Mouse (Mus musculus) neural tube, embryonic 13.5 days (tissue): Measurements from ENCODE around the gene Olfr465-ps1. TPM values are rescaled to one million over a fixed set of nuclear protein-coding genes. Genes with fewer than 3 reads are reported as not detected.

Source experiments
- ATAC-seq: fragments of 200-750 bp; cut with Nextera tagmentation; 2 replicates; pipeline ENCODE4 v1.8.0; 2017; ENCODE audit warnings: low read depth, mild to moderate bottlenecking, moderate TSS enrichment, moderate library complexity
- H3K27ac ChIP-seq: fragments of 300-500 bp; sonication (generic); replicated peaks from 2 replicates; pipeline ENCODE4 v1.5.1; 2015; ENCODE audit warnings: moderate library complexity, mild to moderate bottlenecking, inconsistent platforms
- H3K27me3 ChIP-seq: fragments of 300-500 bp; sonication (generic); 2 replicates; pipeline ENCODE4 v1.6.1; 2015; ENCODE audit warnings: mild to moderate bottlenecking, inconsistent platforms
- H3K36me3 ChIP-seq: fragments of 300-500 bp; sonication (generic); 2 replicates; pipeline ENCODE4 v1.6.1; 2015; ENCODE audit warnings: mild to moderate bottlenecking, inconsistent platforms
- H3K4me1 ChIP-seq: fragments of 300-500 bp; sonication (generic); replicated peaks from 2 replicates; pipeline ENCODE4 v1.6.1; 2015; ENCODE audit warnings: inconsistent platforms
- H3K4me2 ChIP-seq: fragments of 300-500 bp; sonication (generic); 2 replicates; pipeline ENCODE4 v1.6.1; 2015; ENCODE audit warnings: inconsistent platforms, mild to moderate bottlenecking, moderate library complexity
- H3K4me3 ChIP-seq: fragments of 300-500 bp; sonication (generic); 2 replicates; pipeline ENCODE4 v1.5.1; 2015; ENCODE audit warnings: mild to moderate bottlenecking, inconsistent platforms
- H3K9ac ChIP-seq: fragments of 300-500 bp; sonication (generic); 2 replicates; pipeline ENCODE4 v1.6.1; 2015; ENCODE audit warnings: moderate library complexity, mild to moderate bottlenecking, inconsistent platforms
- H3K9me3 ChIP-seq: fragments of 300-500 bp; sonication (generic); 2 replicates; pipeline ENCODE4 v1.6.1; 2016; ENCODE audit warnings: inconsistent platforms
- WGBS: fragments of 180-500 bp; shearing (Covaris S2); methylation state at CpG from one replicate; pipeline ENCODE4 v1.1.7; 2015; 5-methylcytosine and 5-hydroxymethylcytosine counted together
- polyA plus RNA-seq: library from polyadenylated mRNA; unstranded; fragments of >200 nt; fragmentation: Nextera tagmentation; extraction: Ambion mirVana; gene quantifications from 2 replicates; pipeline ENCODE4 v1.2.1, GENCODE M21; 2015

Gene Olfr465-ps1
- polyA plus RNA-seq, 1 experiment from 2014 or later = not detected

- no peak overlapping the region for H3K4me2 ChIP-seq
- H3K27ac ChIP-seq = no peak overlapping the region
- no peaks in the 10 kb centered on the region for H3K27me3 ChIP-seq
- H3K4me3 ChIP-seq = no peak overlapping the region
- H3K4me1 ChIP-seq = no peaks in the 10 kb centered on the region; the same call in 1 of the 2 replicates
- H3K36me3 ChIP-seq = no peaks in the 10 kb centered on the region
- no peaks in the 10 kb centered on the region for H3K9me3 ChIP-seq
- WGBS = 80% methylated on average over 3 of the region's 3 CpGs
- H3K9ac ChIP-seq = no peak overlapping the region
- no peak for ATAC-seq
Measured at GRCm38 (mm10) chr13:65174102-65174501, 36.2 kb downstream of the Olfr465-ps1 start.

DNA sequence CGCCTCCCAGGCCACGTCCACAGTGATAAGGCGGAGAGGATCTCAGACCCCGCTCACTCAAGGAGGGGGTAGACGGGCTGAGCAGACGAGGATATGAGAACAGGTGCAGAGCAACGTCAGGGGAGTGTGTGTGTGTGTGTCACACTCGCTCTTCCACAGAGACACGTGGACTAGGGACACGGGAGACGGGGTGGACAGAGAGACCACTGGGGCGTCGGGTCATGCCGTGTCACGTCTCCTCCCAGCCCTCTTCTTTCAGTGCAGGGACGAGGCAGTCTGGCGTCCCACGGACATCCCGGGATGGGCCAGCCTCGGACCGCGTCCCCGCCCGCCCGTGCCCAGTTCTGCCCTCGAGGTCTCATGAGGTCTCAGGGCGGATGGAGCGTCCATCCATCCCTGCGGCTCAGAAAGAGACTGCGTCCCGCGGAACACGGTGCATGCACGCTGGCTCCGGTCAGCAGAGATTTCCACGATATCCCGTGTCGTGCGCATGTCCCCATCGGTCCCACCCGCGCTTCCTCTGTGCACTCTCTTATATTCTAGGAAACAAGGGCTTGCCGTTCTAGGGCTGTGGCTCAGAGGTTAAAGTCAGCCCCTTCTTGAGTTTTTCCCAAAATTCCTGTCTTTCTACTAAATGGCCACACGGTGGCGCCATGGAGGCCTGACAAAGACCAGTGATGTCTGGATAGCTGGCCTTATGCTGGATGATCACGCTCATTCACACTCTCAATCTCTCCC, 38.0 kb downstream of the Olfr465-ps1 start:
- H3K36me3 ChIP-seq = no peaks in the 10 kb centered on the region

DNA sequence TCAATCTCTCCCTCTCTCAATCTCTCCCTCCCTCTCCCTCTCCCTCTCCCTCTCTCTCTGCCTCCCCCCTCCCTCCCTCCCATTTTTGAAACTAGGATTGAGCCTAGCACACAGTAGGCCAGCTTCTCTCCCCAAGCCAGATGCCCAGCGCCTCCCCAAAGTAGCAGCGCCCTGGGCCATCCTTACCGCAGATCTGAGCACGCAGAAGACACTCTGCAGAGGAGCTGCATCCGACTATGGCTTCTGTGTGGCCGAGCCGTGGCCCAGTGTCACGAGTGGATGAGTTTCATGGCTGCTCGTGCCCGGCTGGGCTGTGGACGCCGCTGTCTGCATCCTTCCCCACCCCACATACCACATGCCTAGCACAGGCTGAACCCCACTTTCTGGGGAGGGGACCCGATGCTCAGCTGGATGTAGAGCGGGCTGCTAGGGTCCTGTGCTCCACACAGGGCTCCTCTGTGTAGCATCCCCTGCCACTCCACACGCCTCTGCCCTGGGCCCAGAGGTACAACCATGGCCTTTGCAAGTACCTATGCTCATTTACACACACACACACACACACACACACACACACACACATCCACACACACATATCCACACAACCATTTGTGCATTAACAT, 38.7 kb downstream of the Olfr465-ps1 start:
- H3K4me2 ChIP-seq = no peak overlapping the region
- WGBS = 62% methylated on average over 15 of the region's 15 CpGs
- no peak overlapping the region for H3K27ac ChIP-seq

More for the DNA sequence above, 38.0 kb downstream of the Olfr465-ps1 start:
- peak; percentile 86 for ATAC-seq
- Histone ChIP-seq H3K9ac (peak overlapping the region; percentile 67), H3K27ac (no peak overlapping the region), H3K4me3 (peak overlapping the region; percentile 38), H3K4me1 (no peaks in the 10 kb centered on the region; the same call in 1 of the 2 replicates), H3K9me3 (no peaks in the 10 kb centered on the region), H3K27me3 (no peaks in the 10 kb centered on the region), H3K4me2 (peak overlapping the region; percentile 64)
- 24% methylated on average over 45 of the region's 46 CpGs for WGBS

More for the DNA sequence above, 38.7 kb downstream of the Olfr465-ps1 start:
- no peak overlapping the region for H3K4me3 ChIP-seq
- H3K36me3 ChIP-seq = no peaks in the 10 kb centered on the region
- H3K9ac ChIP-seq = no peak overlapping the region
- H3K9me3 ChIP-seq = no peaks in the 10 kb centered on the region
- ATAC-seq = peak; percentile 47; the same call in 1 of the 2 replicates
- H3K27me3 ChIP-seq = no peaks in the 10 kb centered on the region
- H3K4me1 ChIP-seq = no peaks in the 10 kb centered on the region; the same call in 1 of the 2 replicates

Other genes starting within 250 kb of the Olfr465-ps1 start
- gene Cntnap3, start 234.1 kb upstream of the Olfr465-ps1 start, polyA plus RNA-seq = 0.49 and 0.54 TPM in 2 replicates
- not detected in 2 replicates for gene Spata31, start 220.7 kb upstream of the Olfr465-ps1 start, polyA plus RNA-seq
- gene Spata31d1c, start 105.0 kb upstream of the Olfr465-ps1 start, polyA plus RNA-seq = not detected in 2 replicates
- not detected in 2 replicates for gene Prss47, start 85.3 kb upstream of the Olfr465-ps1 start, polyA plus RNA-seq
- 31.1 and 32.1 TPM in 2 replicates for gene Mfsd14b, start 25.1 kb upstream of the Olfr465-ps1 start, polyA plus RNA-seq
- not detected in 2 replicates for gene Olfr466, start 12.2 kb downstream of the Olfr465-ps1 start, polyA plus RNA-seq
- not detected in 2 replicates for gene Nlrp4f, start 67.9 kb downstream of the Olfr465-ps1 start, polyA plus RNA-seq
- 0.21 TPM in 1 of 2 replicates, not detected in the other for gene Gm10775, start 121.5 kb downstream of the Olfr465-ps1 start, polyA plus RNA-seq
- gene Zfp369, start 140.7 kb downstream of the Olfr465-ps1 start, polyA plus RNA-seq = 14.6 and 15.9 TPM in 2 replicates